Mouse (Mus musculus) olfactory bulb, adult 2 months (tissue): ENCODE measurements around the gene Ccnq.

Experiments used
- CTCF ChIP-seq: fragments of 200-500 bp; IDR thresholded peaks from 2 replicates; pipeline ENCODE4 v1.5.1; 2012; ENCODE audit warnings: low read depth, mild to moderate bottlenecking, low read length, moderate library complexity; ENCODE audit not compliant: insufficient read depth
- POLR2A ChIP-seq: fragments of 200-500 bp; IDR thresholded peaks from 2 replicates; pipeline ENCODE4 v1.6.1; 2012; ENCODE audit warnings: mild to moderate bottlenecking, low read depth, low read length, moderate library complexity; ENCODE audit not compliant: insufficient read depth

DNA sequence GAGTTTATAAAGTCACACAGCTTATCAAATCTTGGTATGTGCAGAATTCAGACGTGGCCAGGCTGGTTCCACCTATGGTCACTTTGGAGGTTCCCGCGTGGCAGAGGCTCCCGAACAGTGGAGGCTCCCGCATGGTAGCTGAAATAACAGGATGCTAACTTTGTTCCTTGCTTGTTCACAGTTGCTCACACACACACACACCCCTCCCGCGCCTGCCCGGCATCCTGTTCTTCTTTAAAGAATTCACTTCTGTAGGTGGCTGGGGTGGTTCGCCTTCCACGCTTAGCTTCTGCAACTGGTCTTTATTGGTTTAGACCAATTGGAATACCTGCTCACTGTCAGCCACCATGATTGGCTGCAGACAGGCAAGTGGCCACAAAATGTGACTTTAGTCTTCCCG is 41.6 kb upstream of the Ccnq start:
- TF ChIP-seq CTCF (no peak), POLR2A (no peak)
